Mouse (Mus musculus): ENCODE results near the gene Myod1.

The Myod1 gene

DNA sequence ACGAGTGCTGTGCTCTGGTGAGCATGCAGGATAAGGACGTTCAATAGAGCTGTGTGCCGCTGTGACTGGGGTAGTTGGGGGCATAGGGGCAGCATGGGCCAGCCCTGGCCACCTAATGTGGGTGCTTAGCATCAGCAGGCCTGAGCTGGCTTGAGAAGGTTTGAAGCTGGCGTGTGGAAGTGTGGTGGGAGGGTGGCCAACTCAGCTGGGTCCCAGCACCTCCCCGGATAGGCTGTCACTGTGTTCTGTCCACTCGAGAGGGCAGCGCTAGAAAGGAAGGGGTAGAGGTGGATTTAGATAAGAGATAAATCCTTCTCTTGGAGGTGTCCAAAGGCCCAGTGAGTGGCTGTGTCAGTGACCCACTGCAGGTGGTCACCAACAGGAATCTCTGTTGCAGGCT is 41.2 kb downstream of the Myod1 start:
- no peak for DNase-seq

DNA sequence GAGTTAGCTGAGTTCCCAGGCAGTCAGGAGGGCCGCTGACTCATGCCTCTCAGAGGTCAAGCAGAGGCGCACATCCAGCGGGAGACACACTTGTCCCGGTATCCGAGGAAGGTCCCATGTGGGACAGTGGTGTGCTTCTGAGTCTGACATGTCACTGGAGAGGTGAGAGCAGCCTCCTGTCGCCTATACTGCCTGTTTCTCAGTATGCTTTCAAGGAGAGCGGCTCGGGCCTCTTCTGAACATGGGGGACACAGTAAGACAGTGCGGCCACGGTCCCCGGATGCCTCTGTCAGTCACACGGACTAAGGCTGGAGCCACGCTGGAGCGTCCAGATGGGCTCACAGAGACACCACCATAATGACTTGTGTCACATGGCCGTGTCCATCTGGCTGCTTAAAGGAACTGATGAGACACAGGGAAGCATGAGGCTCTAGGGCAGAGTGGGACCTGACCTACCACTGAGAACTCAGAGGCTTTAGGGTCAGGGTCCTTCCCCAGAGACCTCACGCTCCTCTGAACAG is 41.9 kb downstream of the Myod1 start:
- no peak for DNase-seq

DNA sequence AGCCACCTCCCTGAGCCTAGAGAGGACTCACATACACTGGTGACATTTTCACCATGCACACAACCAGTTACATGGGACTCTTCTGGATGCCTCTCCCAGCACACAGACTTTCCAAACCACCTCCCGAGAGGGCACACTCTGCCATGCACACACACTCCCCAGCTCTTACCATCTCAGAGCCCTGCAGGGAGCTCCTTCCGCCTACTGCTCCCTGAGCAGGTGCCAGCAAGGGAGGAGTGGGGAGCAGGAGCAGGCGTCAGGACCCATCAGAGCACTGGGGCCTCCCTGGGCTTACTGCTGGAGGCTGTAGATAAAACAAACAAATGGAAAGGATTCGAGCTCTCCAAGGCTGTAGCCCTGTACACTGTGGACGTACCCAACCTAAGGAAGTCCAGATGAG is 45.3 kb downstream of the Myod1 start:
- DNase-seq, result no peak

DNA sequence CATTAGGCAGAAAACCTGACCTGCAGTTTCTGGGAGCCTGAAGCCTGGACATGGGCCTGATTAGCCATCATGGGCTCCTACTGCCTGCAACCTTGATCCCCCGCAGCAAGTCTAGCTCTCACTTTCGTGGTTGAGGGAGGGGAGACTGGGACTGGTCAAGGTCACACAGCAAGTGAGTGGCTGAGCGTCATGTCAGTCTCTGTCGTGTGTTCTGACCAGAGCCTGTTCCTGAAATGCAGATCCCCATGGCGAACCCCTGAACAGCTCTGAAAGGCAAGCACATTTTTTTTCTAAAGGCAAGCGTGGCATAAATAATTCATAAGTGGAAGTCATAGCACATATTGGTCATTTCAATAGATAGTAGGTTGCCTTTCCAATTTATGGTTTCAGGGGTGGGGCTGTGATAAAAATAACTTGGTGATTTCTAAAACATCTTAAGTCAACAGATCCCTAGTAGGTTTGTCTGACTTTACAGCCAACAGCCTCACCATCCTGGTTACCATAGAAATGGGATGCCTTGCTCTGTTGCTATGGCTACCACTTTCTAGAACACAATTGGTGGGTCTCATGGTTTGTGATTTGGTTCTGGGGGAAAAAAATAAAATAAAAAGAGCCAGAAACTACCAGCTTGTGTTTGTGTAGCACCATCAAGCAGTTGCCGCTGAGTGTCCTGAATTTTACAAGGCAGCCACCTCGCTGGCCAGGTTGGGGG is 45.9 kb downstream of the Myod1 start:
- DNase-seq, result no peak

DNA sequence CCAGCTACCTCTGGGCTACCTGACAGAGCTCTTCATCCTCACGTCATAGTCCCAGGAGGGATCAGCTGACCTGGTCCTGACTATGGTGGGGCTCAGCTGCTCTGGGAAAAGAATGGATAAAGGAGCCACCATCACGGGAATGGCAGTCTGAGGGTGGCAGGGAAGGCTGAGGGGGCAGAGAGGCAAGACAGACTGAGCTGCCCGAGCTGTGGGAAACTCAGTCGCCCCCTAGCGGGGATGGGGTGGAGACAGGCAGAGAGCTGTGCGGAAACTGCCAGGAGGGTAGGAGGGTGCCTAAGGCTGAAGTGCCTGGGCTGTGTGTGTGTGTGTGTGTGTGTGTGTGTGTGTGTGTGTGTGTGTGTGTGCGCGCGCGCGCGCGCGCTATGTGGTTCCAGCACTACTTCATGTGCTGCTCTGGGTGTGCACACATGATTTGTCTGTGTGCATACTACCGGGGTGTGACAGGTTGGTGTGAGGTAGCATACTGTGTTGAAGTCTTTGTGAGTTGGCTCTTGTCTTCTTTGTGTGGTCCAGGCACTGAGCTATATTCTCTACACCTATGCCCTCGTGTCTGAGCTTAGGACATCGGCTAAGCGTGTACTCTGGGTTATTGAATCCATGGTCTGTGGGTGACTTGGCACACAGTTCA is 46.6 kb downstream of the Myod1 start:
- DNase-seq, result peak; percentile 66 to 72

DNA sequence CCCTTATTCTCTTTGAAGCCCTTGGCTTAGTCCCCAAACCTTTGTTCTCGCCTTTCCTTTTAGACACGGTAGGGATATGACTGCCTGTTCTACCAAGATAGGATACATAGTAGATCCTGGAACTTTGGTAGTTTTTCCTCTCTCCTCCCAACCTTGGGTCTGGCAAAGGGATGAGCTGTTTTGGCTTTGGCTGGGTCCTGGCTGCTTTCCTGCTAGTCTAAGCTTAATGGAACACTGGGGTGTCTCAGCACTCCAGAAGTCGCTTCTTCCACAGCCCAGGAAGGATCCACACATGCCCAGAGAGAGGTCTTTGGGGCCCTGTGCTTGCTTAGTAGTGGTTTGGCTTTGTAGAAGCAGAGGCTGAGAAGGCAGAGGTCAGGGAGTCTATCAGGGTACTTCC is 47.7 kb downstream of the Myod1 start:
- DNase-seq, result no peak

DNA sequence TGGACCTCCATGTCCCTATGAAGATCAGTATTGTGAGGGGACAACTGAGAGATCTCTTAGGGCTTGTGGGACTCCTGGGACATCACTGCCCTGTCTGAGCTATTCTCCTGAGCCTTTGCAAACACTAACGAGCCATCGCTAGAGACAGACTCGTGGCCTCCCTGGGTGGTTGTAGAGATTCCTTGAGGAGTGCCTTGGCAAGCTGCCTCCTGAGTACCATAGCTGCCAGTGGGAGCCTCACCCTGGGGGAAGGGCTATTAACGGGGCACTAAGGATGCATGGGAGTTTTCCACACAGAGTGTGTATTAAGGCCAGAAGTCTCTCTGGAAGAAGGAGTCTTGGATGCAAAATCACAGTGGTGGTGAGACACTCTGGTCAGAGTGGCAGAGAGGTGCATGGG is 48.7 kb downstream of the Myod1 start:
- no peak for DNase-seq

Measured in thymus, postnatal 36 days (tissue).